Mouse (Mus musculus): Measurements from ENCODE around the gene Prr13.

- TF ChIP-seq CTCF (IDR thresholded peaks at IDR 0.05; ENCODE audit: control insufficient read depth, insufficient read depth, insufficient replicate concordance, low read depth, low read length) = no peak
- TF ChIP-seq POLR2A (IDR thresholded peaks at IDR 0.05; ENCODE audit: control insufficient read depth, low read depth, low read length) = no peak
These were observed 9.5 kb upstream of the Prr13 start for GRCm38 (mm10) chr15:102449366-102449765.

All from testis, adult 2 months (tissue).